Mouse (Mus musculus) midbrain, embryonic 13.5 days (tissue): ENCODE results near the gene Ucn. TPM values are rescaled to one million over a fixed set of nuclear protein-coding genes. Genes with fewer than 3 reads are reported as not detected.

ENCODE experiments used
- ATAC-seq: fragments of 200-750 bp; cut with Nextera tagmentation; 2 replicates; pipeline ENCODE4 v1.8.0; 2017; ENCODE audit warnings: mild to moderate bottlenecking, moderate TSS enrichment, moderate library complexity
- H3K27ac ChIP-seq: fragments of 300-500 bp; sonication (generic); 2 replicates; pipeline ENCODE4 v1.5.1; 2015; ENCODE audit warnings: inconsistent platforms, mild to moderate bottlenecking, moderate library complexity
- H3K27me3 ChIP-seq: fragments of 300-500 bp; sonication (generic); 2 replicates; pipeline ENCODE4 v1.6.1; 2015; ENCODE audit warnings: mild to moderate bottlenecking, inconsistent platforms
- H3K36me3 ChIP-seq: fragments of 300-500 bp; sonication (generic); 2 replicates; pipeline ENCODE4 v1.6.1; 2015; ENCODE audit warnings: mild to moderate bottlenecking, inconsistent platforms
- H3K4me1 ChIP-seq: fragments of 300-500 bp; sonication (generic); replicated peaks from 2 replicates; pipeline ENCODE4 v1.6.1; 2015; ENCODE audit warnings: inconsistent platforms
- H3K4me2 ChIP-seq: fragments of 300-500 bp; sonication (generic); replicated peaks from 2 replicates; pipeline ENCODE4 v1.6.1; 2015; ENCODE audit warnings: moderate library complexity, mild to moderate bottlenecking, inconsistent platforms
- H3K4me3 ChIP-seq: fragments of 300-500 bp; sonication (generic); replicated peaks from 2 replicates; pipeline ENCODE4 v1.5.1; 2015; ENCODE audit warnings: mild to moderate bottlenecking, inconsistent platforms
- H3K9ac ChIP-seq: fragments of 300-500 bp; sonication (generic); replicated peaks from 2 replicates; pipeline ENCODE4 v1.6.1; 2015; ENCODE audit warnings: mild to moderate bottlenecking, inconsistent platforms
- H3K9me3 ChIP-seq: fragments of 300-500 bp; sonication (generic); 2 replicates; pipeline ENCODE4 v1.6.1; 2016; ENCODE audit warnings: mild to moderate bottlenecking, inconsistent platforms
- WGBS: fragments of 180-500 bp; shearing (Covaris S2); methylation state at CpG from one replicate; pipeline ENCODE4 v1.1.7; 2015; 5-methylcytosine and 5-hydroxymethylcytosine counted together
- polyA plus RNA-seq: library from polyadenylated mRNA; unstranded; fragments of >200 nt; fragmentation: Nextera tagmentation; extraction: Ambion mirVana; gene quantifications from 2 replicates; pipeline ENCODE4 v1.2.1, GENCODE M21; 2015

The Ucn gene
- polyA plus RNA-seq, result not detected in 2 replicates

DNA sequence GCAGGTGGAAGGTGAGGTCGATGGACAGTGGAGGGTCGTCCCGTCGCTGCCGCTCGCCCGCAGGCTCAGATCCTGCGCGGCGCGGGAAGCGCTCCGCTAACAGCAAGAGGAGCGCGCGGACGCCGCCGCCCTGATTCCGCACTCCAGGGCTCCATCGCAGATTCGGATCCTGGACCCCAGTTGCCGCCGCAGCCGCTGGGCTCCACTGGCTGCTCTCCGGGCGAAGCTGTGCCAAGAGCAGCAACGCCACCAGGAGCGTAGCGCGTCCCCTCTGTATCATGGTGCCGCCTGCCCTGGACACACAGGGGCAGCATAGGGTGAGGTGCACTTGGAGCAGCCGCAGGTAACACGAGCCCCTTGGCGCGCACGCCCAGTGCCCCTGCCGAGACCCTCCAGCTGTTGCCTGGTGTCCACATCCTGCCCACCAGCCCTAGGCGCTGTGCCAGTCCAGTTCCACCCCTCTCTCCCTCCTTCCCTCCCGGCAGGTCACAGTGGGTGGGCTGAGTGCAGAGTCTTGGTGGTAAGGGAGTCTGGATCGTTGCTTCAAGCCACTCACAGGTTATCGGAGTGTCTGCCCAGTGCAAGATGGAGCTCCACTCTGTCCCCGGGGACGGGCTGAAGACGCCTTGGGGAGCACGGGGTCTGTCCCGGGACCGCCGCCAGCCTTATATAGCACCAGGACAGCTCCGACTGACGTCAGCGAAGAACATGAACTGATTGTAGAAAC is at the start of gene Ucn:
TSS of gene Ucn (minus strand) at position 589 of the 727 bp plus-strand sequence.
- Histone ChIP-seq H3K4me3 (peak within 1 kb of the TSS; percentile 33), H3K4me1 (peaks cover 22% of the 10 kb centered on the region), H3K9me3 (no peaks in the 10 kb centered on the region), H3K9ac (0 out of 2 replicates have a peak within 1 kb of the TSS, but pooled peaks have one; percentile 23), H3K27ac (no peak within 1 kb of the TSS), H3K36me3 (peaks cover 9% of the 10 kb centered on the region), H3K27me3 (peaks cover 65% of the 10 kb centered on the region), H3K4me2 (peak within 1 kb of the TSS; percentile 51)
- under 1% methylated on average over 52 of the region's 52 CpGs for WGBS
- peak; percentile 60 for ATAC-seq

- no peaks in the 10 kb centered on the region for H3K27me3 ChIP-seq
- peaks cover 20% of the 10 kb centered on the region for H3K36me3 ChIP-seq
- H3K9me3 ChIP-seq, result no peaks in the 10 kb centered on the region
- no peak for ATAC-seq
- no peak overlapping the region for H3K4me3 ChIP-seq
- peaks cover 10% of the 10 kb centered on the region for H3K4me1 ChIP-seq
- H3K4me2 ChIP-seq, result no peak overlapping the region
- no peak overlapping the region for H3K27ac ChIP-seq
- H3K9ac ChIP-seq, result no peak overlapping the region
- WGBS, result 66% methylated on average over 4 of the region's 4 CpGs
These were observed 45.0 kb upstream of the Ucn start for GRCm38 (mm10) chr5:31183678-31184077.

DNA sequence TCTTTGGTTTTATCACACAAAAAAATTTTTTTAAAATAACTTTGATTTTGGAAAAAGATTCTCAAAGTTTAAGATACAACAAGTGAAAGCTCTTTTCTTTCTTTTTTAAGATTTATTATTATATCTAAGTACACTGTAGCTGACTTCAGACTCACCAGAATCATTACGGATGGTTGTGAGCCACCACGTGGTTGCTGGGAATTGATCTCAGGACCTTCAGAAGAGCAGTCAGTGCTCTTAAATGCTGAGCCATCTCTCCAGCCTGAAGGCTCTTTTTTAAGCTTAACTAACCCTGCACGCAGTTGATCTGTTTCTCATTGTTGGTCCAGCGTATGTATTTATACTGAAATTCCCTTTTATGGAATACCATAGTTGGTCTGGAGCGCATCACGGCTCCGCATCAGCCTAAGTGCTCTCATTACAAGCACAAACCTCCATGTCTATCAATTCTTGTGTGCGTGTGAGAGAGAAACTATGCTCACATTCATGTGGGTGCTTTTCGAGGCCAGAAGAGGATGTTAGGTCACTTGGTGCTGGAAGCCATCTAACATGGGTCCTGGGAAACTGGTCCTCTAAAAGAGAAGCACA is 42.6 kb upstream of the Ucn start:
- Histone ChIP-seq H3K36me3 (0 out of 2 replicates have a peak, but pooled peaks cover 3% of the 10 kb centered on the region), H3K4me3 (no peak overlapping the region), H3K9ac (no peak overlapping the region), H3K4me2 (no peak overlapping the region), H3K27me3 (no peaks in the 10 kb centered on the region), H3K4me1 (peaks cover 29% of the 10 kb centered on the region), H3K9me3 (no peaks in the 10 kb centered on the region), H3K27ac (no peak overlapping the region)
- 95% methylated on average over 9 of the region's 9 CpGs for WGBS
- no peak for ATAC-seq

- Histone ChIP-seq H3K36me3 (0 out of 2 replicates have a peak, but pooled peaks cover 3% of the 10 kb centered on the region), H3K27ac (peak within 1 kb of the TSS; percentile 95), H3K27me3 (no peaks in the 10 kb centered on the region), H3K4me3 (peak within 1 kb of the TSS; percentile 98), H3K9ac (peak within 1 kb of the TSS; percentile 80), H3K9me3 (no peaks in the 10 kb centered on the region), H3K4me1 (peaks cover 29% of the 10 kb centered on the region), H3K4me2 (peak within 1 kb of the TSS; percentile 98)
- under 1% methylated on average over 59 of the region's 59 CpGs for WGBS
- ATAC-seq, result peak; percentile 99
These were observed 41.4 kb upstream of the Ucn start, which contains the start of the genes Gm29609 and Gtf3c2 for GRCm38 (mm10) chr5:31179766-31180630. Gene Gm29609 (minus strand): TSS chr5:31179911. Gene Gtf3c2 (minus strand): TSS chr5:31180144.

DNA sequence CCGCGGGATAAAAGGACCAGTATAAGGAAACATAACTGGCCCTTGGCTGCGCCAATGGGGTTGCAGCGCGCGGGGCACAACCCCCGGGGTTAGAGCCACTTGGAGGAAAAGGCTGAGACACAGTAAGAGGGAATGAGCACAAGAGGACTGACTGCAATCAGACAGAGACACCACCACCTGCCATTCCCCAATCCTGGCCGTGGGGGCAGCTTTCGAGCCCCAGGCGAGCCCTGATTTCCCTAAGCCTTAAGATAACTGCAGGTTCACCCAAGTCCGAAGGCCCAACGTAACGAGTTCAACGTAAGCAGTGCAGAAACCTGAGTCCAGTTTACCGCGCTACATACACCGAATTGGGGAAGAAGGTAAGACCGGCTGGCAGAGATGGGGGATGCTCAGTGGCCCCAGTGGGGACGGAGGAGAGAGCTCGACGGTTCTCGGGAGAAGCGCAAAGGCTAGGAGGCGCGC is 40.7 kb upstream of the Ucn start:
- no peaks in the 10 kb centered on the region for H3K27me3 ChIP-seq
- peak; percentile 82 for ATAC-seq
- H3K9me3 ChIP-seq, result no peaks in the 10 kb centered on the region
- peak overlapping the region; percentile 98 for H3K4me2 ChIP-seq
- peak overlapping the region; percentile 95 for H3K27ac ChIP-seq
- peaks cover 9% of the 10 kb centered on the region for H3K36me3 ChIP-seq
- peaks cover 29% of the 10 kb centered on the region for H3K4me1 ChIP-seq
- H3K9ac ChIP-seq, result peak overlapping the region; percentile 80
- peak overlapping the region; percentile 98 for H3K4me3 ChIP-seq
- under 1% methylated on average over 25 of the region's 25 CpGs for WGBS

DNA sequence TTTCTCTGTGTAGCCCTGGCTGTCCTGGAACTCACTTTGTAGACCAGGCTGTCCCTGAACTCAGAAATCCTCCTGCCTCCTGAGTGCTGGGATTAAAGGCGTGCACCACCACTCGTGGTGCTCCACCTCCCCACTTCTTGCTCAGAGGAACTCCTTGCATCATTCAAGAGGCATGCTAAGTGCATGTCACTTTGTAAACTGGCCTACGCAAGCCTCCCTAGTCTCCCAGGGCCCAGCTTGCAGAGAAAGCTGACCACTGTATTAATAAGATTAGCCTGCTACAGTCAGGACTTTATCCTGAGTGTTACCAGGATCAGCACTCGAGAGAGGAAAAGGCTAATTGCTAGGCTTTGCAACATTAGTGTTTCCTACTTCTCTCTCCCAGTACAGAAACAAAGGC is 30.0 kb upstream of the Ucn start:
- Histone ChIP-seq H3K4me2 (no peak overlapping the region), H3K9me3 (no peaks in the 10 kb centered on the region), H3K36me3 (peaks cover 95% of the 10 kb centered on the region), H3K27me3 (no peaks in the 10 kb centered on the region), H3K4me1 (no peaks in the 10 kb centered on the region), H3K4me3 (no peak overlapping the region), H3K27ac (no peak overlapping the region), H3K9ac (no peak overlapping the region)
- ATAC-seq, result no peak
- 92% methylated on average over 4 of the region's 4 CpGs for WGBS

DNA sequence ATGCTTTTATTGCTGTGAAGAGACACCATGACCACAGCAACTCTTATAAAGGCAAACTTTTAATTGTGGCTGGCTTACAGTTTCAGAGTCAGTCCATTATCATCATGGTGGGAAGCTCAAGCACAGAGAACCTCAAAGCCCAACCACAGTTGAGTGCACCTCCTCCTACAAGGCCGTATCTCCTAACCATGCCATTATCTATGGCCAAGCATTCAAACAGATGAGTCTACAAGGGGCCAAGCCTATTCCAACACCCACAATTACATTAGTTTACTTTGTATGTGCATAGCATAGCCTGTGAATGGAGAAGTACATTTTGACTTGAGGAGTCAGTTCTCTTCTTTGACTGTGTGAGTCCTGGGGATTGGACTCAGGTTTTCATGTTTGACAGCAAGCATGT is 26.2 kb upstream of the Ucn start:
- Histone ChIP-seq H3K4me3 (no peak overlapping the region), H3K27ac (no peak overlapping the region), H3K4me1 (no peaks in the 10 kb centered on the region), H3K9ac (no peak overlapping the region), H3K27me3 (no peaks in the 10 kb centered on the region), H3K36me3 (peaks cover 91% of the 10 kb centered on the region), H3K9me3 (no peaks in the 10 kb centered on the region), H3K4me2 (no peak overlapping the region)
- ATAC-seq, result no peak
- 94% methylated on average over 1 of the region's 1 CpGs for WGBS

- no peak for ATAC-seq
- Histone ChIP-seq H3K36me3 (peaks cover 91% of the 10 kb centered on the region), H3K4me2 (no peak overlapping the region)
These were observed 23.8 kb upstream of the Ucn start for GRCm38 (mm10) chr5:31162462-31162861.

DNA sequence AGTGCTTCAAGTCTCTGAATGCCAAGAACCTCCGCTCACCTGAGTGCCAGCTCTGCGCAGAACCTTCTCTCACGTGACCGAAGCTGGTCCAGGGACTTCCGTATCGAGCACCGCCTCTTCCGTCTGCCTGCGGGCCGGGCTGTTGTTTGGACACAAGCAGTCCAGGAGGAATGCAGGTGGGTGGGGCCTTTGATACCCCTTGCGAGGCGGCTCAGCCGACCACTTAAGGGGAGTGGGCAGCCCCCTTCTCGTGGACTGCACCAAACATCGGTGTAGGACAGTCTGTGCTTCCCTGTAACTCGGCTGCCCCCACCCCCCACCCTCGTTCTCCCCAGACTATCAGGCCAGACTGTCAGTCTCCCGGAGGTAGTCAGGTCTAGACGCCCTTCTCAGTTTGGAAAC is 15.5 kb upstream of the Ucn start, which contains the start of gene Mpv17:
TSS of gene Mpv17 (minus strand) at position 100 of the 402 bp plus-strand sequence.
- H3K4me2 ChIP-seq, result peak within 1 kb of the TSS; percentile 82
- peaks cover 34% of the 10 kb centered on the region for H3K36me3 ChIP-seq
- H3K27ac ChIP-seq, result peak within 1 kb of the TSS; percentile 83
- no peaks in the 10 kb centered on the region for H3K9me3 ChIP-seq
- peak within 1 kb of the TSS; percentile 70 for H3K4me3 ChIP-seq
- WGBS, result under 1% methylated on average over 19 of the region's 19 CpGs
- H3K9ac ChIP-seq, result peak within 1 kb of the TSS; percentile 79
- H3K4me1 ChIP-seq, result peaks cover 17% of the 10 kb centered on the region
- H3K27me3 ChIP-seq, result no peaks in the 10 kb centered on the region
- peak; percentile 97 for ATAC-seq

More at GRCm38 (mm10) chr5:31162462-31162861, 23.8 kb upstream of the Ucn start:
- Histone ChIP-seq H3K4me3 (no peak overlapping the region), H3K9me3 (no peaks in the 10 kb centered on the region), H3K27ac (no peak overlapping the region), H3K4me1 (no peaks in the 10 kb centered on the region), H3K27me3 (no peaks in the 10 kb centered on the region), H3K9ac (no peak overlapping the region)

- Histone ChIP-seq H3K4me3 (peak overlapping the region; percentile 70), H3K4me2 (peak overlapping the region; percentile 82), H3K27me3 (no peaks in the 10 kb centered on the region), H3K36me3 (peaks cover 29% of the 10 kb centered on the region), H3K4me1 (peaks cover 17% of the 10 kb centered on the region), H3K9me3 (no peaks in the 10 kb centered on the region), H3K27ac (peak overlapping the region; percentile 83; the same call in 1 of the 2 replicates), H3K9ac (peak overlapping the region; percentile 79)
- ATAC-seq, result peak; percentile 38
- 38% methylated on average over 6 of the region's 6 CpGs for WGBS
These were observed 15.0 kb upstream of the Ucn start for GRCm38 (mm10) chr5:31153516-31154151.

DNA sequence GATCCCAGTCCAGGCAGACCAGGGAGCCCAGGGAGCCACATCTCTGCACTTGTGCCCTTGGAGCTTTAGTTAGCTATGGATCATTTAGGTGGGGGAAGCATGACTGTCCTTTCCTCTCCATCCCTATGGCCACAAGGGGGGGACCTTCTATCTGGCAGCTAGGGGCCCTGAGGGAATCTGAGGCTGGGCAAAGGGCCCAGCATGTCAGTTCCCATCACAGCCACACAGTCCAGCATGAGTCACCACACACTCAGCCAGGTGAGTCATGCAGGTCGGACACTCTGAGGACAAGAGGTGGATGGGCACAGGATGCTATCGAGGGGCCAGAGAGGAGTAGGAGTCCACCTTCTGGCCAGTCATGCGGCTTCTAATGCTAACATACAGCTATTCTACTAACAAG is 13.1 kb upstream of the Ucn start:
- Histone ChIP-seq H3K9me3 (no peaks in the 10 kb centered on the region), H3K9ac (no peak overlapping the region), H3K36me3 (peaks cover 23% of the 10 kb centered on the region), H3K4me1 (peaks cover 17% of the 10 kb centered on the region), H3K27me3 (no peaks in the 10 kb centered on the region), H3K4me2 (no peak overlapping the region), H3K4me3 (no peak overlapping the region), H3K27ac (no peak overlapping the region)
- ATAC-seq, result no peak
- WGBS, result 96% methylated on average over 3 of the region's 3 CpGs
